8 mouse cellular contexts compared by ENCODE assay signal in the genomic region with DNA sequence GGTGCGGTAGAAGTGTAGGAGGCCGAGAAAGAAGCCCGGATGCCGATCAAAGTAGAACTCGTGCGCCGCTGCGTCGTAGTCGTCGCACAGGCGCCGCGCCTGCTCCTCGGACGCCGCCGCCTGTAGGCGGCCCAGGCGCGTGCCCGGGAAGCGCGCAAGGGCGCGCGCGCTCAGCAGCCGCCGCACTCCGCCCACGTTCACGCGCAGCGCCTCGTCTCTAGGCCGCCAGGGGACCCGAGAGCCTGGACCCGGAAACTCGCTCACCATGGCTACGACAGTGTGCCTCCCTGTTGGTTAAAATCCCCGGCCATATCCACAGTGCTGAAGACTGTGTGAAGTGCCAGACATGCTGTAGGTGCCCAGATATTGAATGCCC. TPM values are rescaled to one million over a fixed set of nuclear protein-coding genes. Genes with fewer than 3 reads are reported as not detected.
A peak's percentile ranks its signal among the peaks of the same experiment; 100 is the strongest.
DNase-seq lines count a peak whose midpoint lies in the region; ATAC-seq and TF ChIP-seq lines count a peak whose summit lies in the region.

No protein-coding gene starts in this region.

- H3K27me3 ChIP-seq in liver, embryonic 14.5 days (ENCODE audit: control insufficient read depth, insufficient read depth, low read length): peaks cover 54% of the 10 kb centered on the region
- peaks cover 61% of the 10 kb centered on the region for H3K27me3 ChIP-seq in stomach, embryonic 16.5 days (ENCODE audit: control insufficient read depth, insufficient read depth, low read length)

- no peaks in the 10 kb centered on the region for H3K9me3 ChIP-seq in liver, embryonic 14.5 days (ENCODE audit: control insufficient read depth, low read length)
- H3K9me3 ChIP-seq in stomach, embryonic 16.5 days (replicated peaks; ENCODE audit: control insufficient read depth, low read length): no peaks in the 10 kb centered on the region

- H3K36me3 ChIP-seq in liver, embryonic 14.5 days (replicated peaks; ENCODE audit: control insufficient read depth, insufficient read depth, low read depth): no peaks in the 10 kb centered on the region
- H3K36me3 ChIP-seq in stomach, embryonic 16.5 days (ENCODE audit: control insufficient read depth, insufficient read depth, low read length): no peaks in the 10 kb centered on the region

- TF ChIP-seq CTCF in layer of hippocampus, adult 2 months (conservative IDR thresholded peaks at IDR 0.05): peak; percentile 61
- no peak for TF ChIP-seq CTCF in bone marrow, adult 2 months (IDR thresholded peaks at IDR 0.05; ENCODE audit: control insufficient read depth, insufficient read depth, low read length)
- no peak for TF ChIP-seq CTCF in liver, embryonic 14.5 days (IDR thresholded peaks at IDR 0.05; ENCODE audit: low read depth)

- no peak overlapping the region for H3K27ac ChIP-seq in layer of hippocampus, adult 2 months
- H3K27ac ChIP-seq in bone marrow, adult 2 months (ENCODE audit: control insufficient read depth, insufficient read depth, low read depth, low read length, poor library complexity): peak overlapping the region; percentile 7; the same call in 1 of the 2 replicates
- H3K27ac ChIP-seq in liver, embryonic 14.5 days: no peak overlapping the region
- H3K27ac ChIP-seq in stomach, embryonic 16.5 days (ENCODE audit: low read length): no peak overlapping the region

- 10% methylated on average over 42 of the region's 42 CpGs for WGBS in bone marrow, adult 2 months
- WGBS in liver, embryonic 14.5 days (ENCODE audit: insufficient replicate concordance): 8% methylated on average over 42 of the region's 42 CpGs
- WGBS in stomach, embryonic 16.5 days: 8% methylated on average over 42 of the region's 42 CpGs

- H3K4me2 ChIP-seq in liver, embryonic 14.5 days (ENCODE audit: low read depth): peak overlapping the region; percentile 22; the same call in 1 of the 2 replicates
- H3K4me2 ChIP-seq in stomach, embryonic 16.5 days (ENCODE audit: low read depth, low read length): peak overlapping the region; percentile 56

- DNase-seq in layer of hippocampus, adult 2 months (ENCODE audit: low spot score in 2 of 2): peak in 1 of 2 experiments; percentile 44
- DNase-seq in layer of hippocampus, postnatal 25 days (ENCODE audit: extremely low spot score in 1 of 2, low spot score in 1 of 2): no peak
- no peak for DNase-seq in liver, embryonic 14.5 days (ENCODE audit: low read depth in 3 of 3, low spot score in 3 of 3)
- DNase-seq in urinary bladder, postnatal 14 days (ENCODE audit: low spot score): no peak
- DNase-seq in urinary bladder, postnatal 10 days (ENCODE audit: low spot score): no peak

- no peaks in the 10 kb centered on the region; the same call in 1 of the 2 replicates for H3K4me1 ChIP-seq in bone marrow, adult 2 months (ENCODE audit: control insufficient read depth, insufficient read depth, low read length)
- H3K4me1 ChIP-seq in liver, embryonic 14.5 days (replicated peaks; ENCODE audit: control insufficient read depth in 2 of 2, insufficient read depth in 2 of 2, low read length in 1 of 2): 0 out of 4 replicates have a peak, but pooled peaks cover 0 to under 1% of the 10 kb centered on the region in 2 experiments
- peaks cover 15% of the 10 kb centered on the region for H3K4me1 ChIP-seq in stomach, embryonic 16.5 days (ENCODE audit: control insufficient read depth, insufficient read depth, low read length)

- TF ChIP-seq POLR2A in bone marrow, adult 2 months (IDR thresholded peaks at IDR 0.05; ENCODE audit: borderline replicate concordance, control insufficient read depth, low read depth, low read length): no peak

- no peak for TF ChIP-seq EP300 in liver, embryonic 14.5 days (IDR thresholded peaks at IDR 0.05; ENCODE audit: low read depth)

- ATAC-seq in granulocyte monocyte progenitor cell, adult 5-6 weeks (replicated peaks; ENCODE audit: poor library complexity, severe bottlenecking): peak; percentile 70
- no peak for ATAC-seq in liver, embryonic 14.5 days (ENCODE audit: insufficient read depth)
- ATAC-seq in stomach, embryonic 16.5 days (ENCODE audit: insufficient read depth, low FRiP score): no peak

- peak overlapping the region; percentile 42 for H3K4me3 ChIP-seq in layer of hippocampus, adult 2 months
- H3K4me3 ChIP-seq in bone marrow, adult 2 months (replicated peaks; ENCODE audit: control insufficient read depth, low read depth, low read length): no peak overlapping the region
- H3K4me3 ChIP-seq in liver, embryonic 14.5 days (ENCODE audit: insufficient read depth in 1 of 2, low read depth in 2 of 2, low read length in 2 of 2): no peak overlapping the region
- peak overlapping the region; percentile 39 for H3K4me3 ChIP-seq in stomach, embryonic 16.5 days (replicated peaks; ENCODE audit: low read length)

- no peak overlapping the region for H3K9ac ChIP-seq in liver, embryonic 14.5 days (replicated peaks)
- no peak overlapping the region for H3K9ac ChIP-seq in stomach, embryonic 16.5 days (ENCODE audit: low read length)

RNA-seq across cellular contexts. Expression of a gene that starts 2.4 kb away (rescaled TPM):
- 1 to 10 TPM; 4.4 to 5.7 TPM for total RNA-seq in layer of hippocampus, adult 2 months (2021)
- total RNA-seq in layer of hippocampus, postnatal 25 days (2021): 1 to 10 TPM; 4.4 to 5.0 TPM
- polyA plus RNA-seq in bone marrow, adult 2 months (2011; ENCODE audit: insufficient read depth, insufficient read length, low replicate concordance, missing spikeins): not detected in 2 replicates
- 0.41 TPM in 1 of 2 replicates, not detected in the other for total RNA-seq in granulocyte monocyte progenitor cell, adult 5-6 weeks (2014; fragmentation: Nextera tagmentation)
- 0.26 and 0.60 TPM in 2 replicates for total RNA-seq in granulocyte monocyte progenitor cell, adult 5-6 weeks (2017)
- 0.01 and 0.02 TPM in 2 replicates for polyA plus RNA-seq in liver, embryonic 14.5 days (2012; rRNA removed)
- not detected in 2 replicates for polyA plus RNA-seq in liver, embryonic 14.5 days (2014; fragmentation: Nextera tagmentation; extraction: Ambion mirVana)
- 0.14 and 0.29 TPM in 2 replicates for polyA plus RNA-seq in stomach, embryonic 16.5 days (2015; fragmentation: Nextera tagmentation; extraction: Ambion mirVana)

RNA-seq across cellular contexts. Expression of a gene that starts 14.0 kb away (rescaled TPM):
- total RNA-seq in layer of hippocampus, adult 2 months (2021): not detected
- total RNA-seq in layer of hippocampus, postnatal 25 days (2021): not detected
- not detected in 2 replicates for polyA plus RNA-seq in bone marrow, adult 2 months (2011; ENCODE audit: insufficient read depth, insufficient read length, low replicate concordance, missing spikeins)
- total RNA-seq in granulocyte monocyte progenitor cell, adult 5-6 weeks (2014; fragmentation: Nextera tagmentation): not detected in 2 replicates
- not detected in 2 replicates for total RNA-seq in granulocyte monocyte progenitor cell, adult 5-6 weeks (2017)
- not detected in 2 replicates for polyA plus RNA-seq in liver, embryonic 14.5 days (2012; rRNA removed)
- not detected in 2 replicates for polyA plus RNA-seq in liver, embryonic 14.5 days (2014; fragmentation: Nextera tagmentation; extraction: Ambion mirVana)
- 11.0 and 27.7 TPM in 2 replicates for polyA plus RNA-seq in stomach, embryonic 16.5 days (2015; fragmentation: Nextera tagmentation; extraction: Ambion mirVana)

RNA-seq across cellular contexts. Expression of a gene that starts 21.8 kb away (rescaled TPM):
- total RNA-seq in layer of hippocampus, adult 2 months (2021): not detected
- total RNA-seq in layer of hippocampus, postnatal 25 days (2021): not detected
- polyA plus RNA-seq in bone marrow, adult 2 months (2011; ENCODE audit: insufficient read depth, insufficient read length, low replicate concordance, missing spikeins): not detected in 2 replicates
- total RNA-seq in granulocyte monocyte progenitor cell, adult 5-6 weeks (2014; fragmentation: Nextera tagmentation): not detected in 2 replicates
- 0.88 TPM in 1 of 2 replicates, not detected in the other for total RNA-seq in granulocyte monocyte progenitor cell, adult 5-6 weeks (2017)
- polyA plus RNA-seq in liver, embryonic 14.5 days (2012; rRNA removed): not detected in 2 replicates
- polyA plus RNA-seq in liver, embryonic 14.5 days (2014; fragmentation: Nextera tagmentation; extraction: Ambion mirVana): not detected in 2 replicates
- polyA plus RNA-seq in stomach, embryonic 16.5 days (2015; fragmentation: Nextera tagmentation; extraction: Ambion mirVana): 0.31 TPM in 1 of 2 replicates, not detected in the other

RNA-seq across cellular contexts. Expression of a gene that starts 31.4 kb away (rescaled TPM):
- total RNA-seq in layer of hippocampus, adult 2 months (2021): not detected
- not detected for total RNA-seq in layer of hippocampus, postnatal 25 days (2021)
- not detected in 2 replicates for polyA plus RNA-seq in bone marrow, adult 2 months (2011; ENCODE audit: insufficient read depth, insufficient read length, low replicate concordance, missing spikeins)
- total RNA-seq in granulocyte monocyte progenitor cell, adult 5-6 weeks (2014; fragmentation: Nextera tagmentation): not detected in 2 replicates
- not detected in 2 replicates for total RNA-seq in granulocyte monocyte progenitor cell, adult 5-6 weeks (2017)
- not detected in 2 replicates for polyA plus RNA-seq in liver, embryonic 14.5 days (2012; rRNA removed)
- polyA plus RNA-seq in liver, embryonic 14.5 days (2014; fragmentation: Nextera tagmentation; extraction: Ambion mirVana): not detected in 2 replicates
- not detected in 2 replicates for polyA plus RNA-seq in stomach, embryonic 16.5 days (2015; fragmentation: Nextera tagmentation; extraction: Ambion mirVana)

RNA-seq across cellular contexts. Expression of a gene that starts 52.9 kb away (rescaled TPM):
- total RNA-seq in layer of hippocampus, adult 2 months (2021): not detected
- total RNA-seq in layer of hippocampus, postnatal 25 days (2021): not detected
- polyA plus RNA-seq in bone marrow, adult 2 months (2011; ENCODE audit: insufficient read depth, insufficient read length, low replicate concordance, missing spikeins): 3.2 TPM in 1 of 2 replicates, not detected in the other
- not detected in 2 replicates for total RNA-seq in granulocyte monocyte progenitor cell, adult 5-6 weeks (2014; fragmentation: Nextera tagmentation)
- not detected in 2 replicates for total RNA-seq in granulocyte monocyte progenitor cell, adult 5-6 weeks (2017)
- polyA plus RNA-seq in liver, embryonic 14.5 days (2012; rRNA removed): 0.11 and 0.13 TPM in 2 replicates
- polyA plus RNA-seq in liver, embryonic 14.5 days (2014; fragmentation: Nextera tagmentation; extraction: Ambion mirVana): not detected in 2 replicates
- polyA plus RNA-seq in stomach, embryonic 16.5 days (2015; fragmentation: Nextera tagmentation; extraction: Ambion mirVana): 56.1 and 65.1 TPM in 2 replicates

Comparison
In these comparisons a context has a peak if more than half of its experiments do, and no peak if none do; other contexts are left out.
1. H3K4me3 ChIP-seq: peak in layer of hippocampus, adult 2 months (single experiment) and stomach, embryonic 16.5 days (single experiment); none in bone marrow, adult 2 months (single experiment) and liver, embryonic 14.5 days (0 of 2).